Mouse (Mus musculus): ENCODE data around the gene 4931406P16Rik. TPM values are rescaled to one million over a fixed set of nuclear protein-coding genes. Genes with fewer than 3 reads are reported as not detected.
A peak's percentile ranks its signal among the peaks of the same experiment; 100 is the strongest.

Gene 4931406P16Rik
- total RNA-seq, 1 experiment from 2014 or later: 28.0 TPM

DNA sequence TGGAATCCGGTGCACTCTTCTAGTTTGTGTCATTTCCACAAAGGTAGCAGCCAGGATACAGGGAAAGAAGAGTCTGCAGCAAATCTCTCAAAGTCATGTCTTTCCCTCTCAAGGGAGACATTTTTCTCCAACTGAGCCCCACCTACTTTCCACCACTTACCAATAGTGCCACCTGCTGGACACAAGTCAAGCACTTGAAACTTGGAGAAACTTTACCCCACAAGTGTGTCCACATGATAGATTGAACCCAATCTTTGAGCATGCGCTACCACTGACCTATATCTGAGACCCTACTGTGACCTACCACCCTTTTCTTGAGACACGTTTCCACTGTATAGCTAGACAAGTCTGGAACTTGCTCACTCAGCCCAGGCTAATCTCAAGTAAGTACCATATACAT lies 115.0 kb downstream of the 4931406P16Rik start:
- peak; percentile 52 to 57 for ATAC-seq (replicated peaks in 1 of 2; ENCODE audit: insufficient read depth in 1 of 2, low FRiP score in 2 of 2, low TSS enrichment in 1 of 2, low read depth in 1 of 2, poor library complexity in 2 of 2, severe bottlenecking in 2 of 2)

DNA sequence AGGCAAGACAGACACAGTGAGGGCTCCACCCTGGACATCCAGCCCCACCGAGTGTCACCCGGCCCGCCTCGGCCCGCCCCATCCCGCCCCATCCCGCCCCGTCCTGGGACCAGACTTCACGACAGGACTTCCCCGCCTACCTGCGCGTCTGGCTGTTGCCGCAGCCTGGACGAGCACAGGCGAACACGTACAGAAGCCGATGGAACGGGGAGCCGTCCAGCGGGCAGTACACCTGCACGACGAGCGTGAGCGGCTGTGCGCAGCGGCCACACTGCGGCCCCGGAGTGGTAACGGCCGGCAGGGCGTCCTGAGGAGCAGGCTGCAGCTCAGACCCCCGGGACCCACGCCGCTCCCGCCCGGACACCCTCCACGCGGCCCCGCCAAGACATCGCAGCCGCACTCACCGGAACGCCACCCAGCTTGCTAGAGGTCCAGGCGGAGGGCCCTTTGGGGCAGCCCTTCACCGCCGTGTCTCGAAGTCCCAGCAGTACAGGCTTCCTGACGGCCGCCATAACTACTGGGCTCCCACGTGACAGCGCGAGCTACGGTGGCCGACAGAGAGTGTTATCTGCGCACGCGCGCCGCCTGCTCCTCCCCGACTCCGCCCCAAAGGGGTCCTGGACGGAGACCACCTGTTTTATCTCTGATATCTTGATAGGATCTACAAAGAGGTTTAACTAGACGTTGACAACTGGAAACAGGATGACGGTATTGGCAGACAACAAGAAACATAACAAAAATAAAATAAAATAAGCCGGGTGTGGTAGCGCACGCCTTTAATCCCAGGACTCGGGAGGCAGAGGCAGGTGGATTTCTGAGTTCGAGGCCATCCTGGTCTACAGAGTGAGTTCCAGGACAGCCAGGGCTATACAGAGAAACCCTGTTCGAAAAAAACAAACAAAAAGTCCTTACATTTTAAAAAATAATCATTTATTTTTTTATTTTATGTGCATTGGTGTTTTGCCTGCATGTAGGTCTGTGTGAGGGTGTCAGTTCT lies 116.9 kb downstream of the 4931406P16Rik start, which contains the start of gene Pdcd2l:
Gene Pdcd2l (minus strand): TSS at position 530 of the 997 bp plus-strand sequence.
- peak; percentile 86 to 93 for ATAC-seq (replicated peaks in 1 of 2; ENCODE audit: insufficient read depth in 1 of 2, low FRiP score in 2 of 2, low TSS enrichment in 1 of 2, low read depth in 1 of 2, poor library complexity in 2 of 2, severe bottlenecking in 2 of 2)

DNA sequence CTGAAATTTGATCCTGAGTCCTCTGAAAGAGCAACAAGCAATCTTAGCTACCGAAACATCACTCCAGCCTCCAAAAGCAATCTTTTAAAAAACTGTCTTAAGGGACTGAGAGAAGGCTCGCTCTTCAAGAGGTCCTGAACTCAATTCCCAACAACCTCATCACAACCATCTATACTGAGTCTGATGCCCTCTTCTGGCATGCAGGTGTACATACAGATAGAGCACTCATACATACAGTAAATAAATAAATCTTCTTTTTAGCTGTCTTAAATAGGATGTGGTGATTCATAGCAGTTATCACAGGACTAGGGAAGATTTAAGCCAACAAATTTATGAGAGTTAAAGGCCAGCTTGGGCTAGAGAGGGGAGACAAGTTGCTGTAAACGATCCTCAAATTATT lies 117.7 kb downstream of the 4931406P16Rik start:
- no peak for ATAC-seq (replicated peaks in 1 of 2; ENCODE audit: insufficient read depth in 1 of 2, low FRiP score in 2 of 2, low TSS enrichment in 1 of 2, low read depth in 1 of 2, poor library complexity in 2 of 2, severe bottlenecking in 2 of 2)

DNA sequence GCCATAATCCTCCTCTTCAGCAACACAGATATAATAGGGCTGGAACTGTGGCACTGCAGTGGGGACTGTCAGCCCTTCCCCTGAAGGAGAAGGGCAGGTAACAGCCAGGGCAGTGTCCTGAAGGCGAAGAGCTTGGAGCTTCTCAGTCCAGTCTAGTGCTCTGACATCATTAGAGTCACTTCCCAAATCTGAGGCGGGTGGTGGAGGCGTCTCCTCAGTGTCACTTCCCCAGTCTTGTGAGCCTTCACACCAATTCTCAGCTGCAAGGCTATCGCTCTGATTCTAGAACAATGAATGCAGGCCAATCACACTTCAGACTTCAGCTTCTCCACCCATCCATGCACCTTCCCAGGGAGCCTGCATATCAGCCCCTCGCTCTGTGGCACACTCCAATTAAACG lies 120.5 kb downstream of the 4931406P16Rik start:
- ATAC-seq (replicated peaks in 1 of 2; ENCODE audit: insufficient read depth in 1 of 2, low FRiP score in 2 of 2, low TSS enrichment in 1 of 2, low read depth in 1 of 2, poor library complexity in 2 of 2, severe bottlenecking in 2 of 2): no peak

DNA sequence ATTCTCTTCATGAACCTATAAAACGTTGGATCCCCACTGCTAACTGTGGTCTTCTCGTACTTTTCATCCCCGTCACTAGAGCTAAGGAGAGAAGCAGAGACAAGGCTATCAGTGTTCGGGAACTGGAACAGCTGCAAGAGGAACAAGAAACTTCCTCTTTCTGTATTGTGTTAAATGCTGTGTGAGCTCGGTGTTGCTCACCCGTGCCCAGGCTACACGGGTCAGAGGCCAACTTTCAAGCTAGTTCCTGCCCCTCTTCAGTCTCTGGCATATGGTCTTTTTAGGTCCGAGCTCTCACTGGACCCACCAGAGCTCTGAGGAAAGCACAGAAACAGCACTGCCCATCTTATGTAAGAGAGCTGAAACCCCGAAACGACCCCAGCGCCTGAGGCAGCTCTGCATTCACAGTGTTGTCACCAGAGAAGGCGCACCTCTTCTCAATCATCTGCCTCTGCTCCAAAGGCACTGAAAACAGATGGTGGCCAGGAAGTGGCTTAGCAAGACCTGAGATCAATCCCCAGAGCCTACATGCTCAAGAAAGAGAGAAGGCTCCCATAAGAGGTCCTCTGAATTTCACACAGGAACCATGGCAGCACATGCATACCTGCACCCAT lies 123.9 kb downstream of the 4931406P16Rik start:
- peak; percentile 89 to 93 for ATAC-seq (replicated peaks in 1 of 2; ENCODE audit: insufficient read depth in 1 of 2, low FRiP score in 2 of 2, low TSS enrichment in 1 of 2, low read depth in 1 of 2, poor library complexity in 2 of 2, severe bottlenecking in 2 of 2)

Other genes starting within 250 kb of the 4931406P16Rik start
- gene Scgb1b30, start 218.1 kb downstream of the 4931406P16Rik start, total RNA-seq (2017): not detected in 2 replicates
- 1.2 and 1.5 TPM in 2 replicates for gene Wtip, start 180.3 kb downstream of the 4931406P16Rik start, total RNA-seq (2017)
- 152 and 171 TPM in 2 replicates for gene Uba2, start 144.0 kb downstream of the 4931406P16Rik start, total RNA-seq (2017)
- 19.7 and 22.8 TPM in 2 replicates for gene Pdcd2l, start 116.9 kb downstream of the 4931406P16Rik start, total RNA-seq (2017)
- 325 and 357 TPM in 2 replicates for gene Gpi1, start 83.2 kb downstream of the 4931406P16Rik start, total RNA-seq (2017)
- gene Gm6096, start 62.5 kb downstream of the 4931406P16Rik start, total RNA-seq (2017): not detected in 2 replicates
- 73.0 and 92.6 TPM in 2 replicates for gene Lsm14a, start 79.8 kb upstream of the 4931406P16Rik start, total RNA-seq (2017)

Measured in hematopoietic stem cell, adult 5-6 weeks (primary cell).